Mouse (Mus musculus): ENCODE measurements around the gene Lat.

DNA sequence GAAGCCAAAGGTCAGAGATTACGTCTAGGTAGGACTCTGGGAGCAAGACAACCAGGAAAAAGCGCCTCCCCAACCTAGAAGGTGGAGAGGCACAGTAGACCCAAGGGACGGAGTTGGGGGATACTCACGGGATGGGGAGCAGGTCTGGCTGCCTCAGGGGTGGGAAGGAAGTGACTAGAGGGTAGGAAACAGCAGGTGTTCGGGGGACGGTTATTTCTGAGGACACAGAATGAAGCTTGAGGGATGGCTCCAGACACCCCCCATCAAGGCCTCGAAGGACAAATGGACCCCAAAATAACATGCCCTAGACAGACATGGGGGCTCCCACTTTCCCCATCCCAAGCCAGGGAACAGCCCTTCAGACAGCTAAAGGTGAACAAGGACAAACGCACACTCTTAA is 1.0 kb downstream of the Lat start:
- TF ChIP-seq GATA1 (IDR thresholded peaks at IDR 0.05; ENCODE audit: low read length) (no peak), TAL1 (IDR thresholded peaks at IDR 0.05; ENCODE audit: low read length) (no peak)

All from erythroblast, embryonic 14.5 days (primary cell).